Mouse (Mus musculus) layer of hippocampus, adult 8-10 months (tissue): Measurements from ENCODE around the gene Sppl3. TPM values are rescaled to one million over a fixed set of nuclear protein-coding genes. Genes with fewer than 3 reads are reported as not detected.
"Not testable (repeated sequence)": the region's sequence is repeated elsewhere in the genome, so short reads cannot be mapped to it uniquely, and the experiment has no call there.

Experiments
- DNase-seq, 2 experiments: peaks; one replicate each; pipeline ENCODE4 v3.0.0; 2022; ENCODE audit warnings: low spot score in 2 of 2
- total RNA-seq, 4 experiments: library from RNA; stranded (reverse); gene quantifications; 2 replicates each; pipeline ENCODE4 v1.2.4; 2022

The Sppl3 gene
- total RNA-seq, 4 experiments from 2014 or later, result 71.6 to 80.6 (median 77.4) TPM

DNA sequence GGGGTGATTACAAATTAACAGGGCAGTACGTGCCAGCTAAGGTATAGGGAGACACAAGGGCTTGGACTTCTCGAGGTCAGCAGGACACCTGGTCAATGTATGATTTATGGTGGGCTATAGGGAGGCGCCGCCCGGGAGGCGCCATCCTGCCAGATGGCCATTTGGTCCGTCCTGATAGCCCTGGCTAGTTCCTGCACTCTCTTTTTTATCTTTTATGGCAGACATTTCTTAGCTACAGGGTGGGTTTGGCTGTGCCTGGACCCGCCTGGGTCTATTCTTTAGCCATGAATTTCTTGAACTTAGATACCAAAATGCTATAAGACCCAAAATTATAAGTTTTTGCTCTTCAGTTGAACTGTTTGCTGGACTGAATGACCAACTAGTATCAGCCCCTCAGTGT lies 62.4 kb downstream of the Sppl3 start:
- DNase-seq, result not testable (repeated sequence)

DNA sequence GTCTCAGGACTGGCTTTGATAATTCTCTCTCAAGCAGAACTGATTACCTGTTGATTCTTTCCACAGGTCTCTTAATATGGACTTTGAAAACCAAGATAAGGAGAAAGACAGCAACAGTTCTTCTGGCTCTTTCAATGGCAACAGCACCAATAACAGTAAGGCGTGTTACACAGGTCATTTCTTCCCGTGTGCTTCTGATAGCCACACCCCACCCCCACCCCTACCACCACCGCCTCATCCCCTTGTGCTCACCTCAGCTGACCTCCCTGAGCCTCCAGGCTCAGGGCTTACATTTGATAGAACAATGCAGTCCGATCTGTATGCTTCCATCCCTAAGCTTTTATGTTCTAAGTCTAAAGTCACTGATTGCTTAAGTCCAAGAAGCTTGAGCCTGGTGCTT lies 63.8 kb downstream of the Sppl3 start:
- no peak for DNase-seq

- DNase-seq, result peak in 1 of 2 experiments; percentile 55
Measured at GRCm38 (mm10) chr5:115076144-115076901, 65.4 kb downstream of the Sppl3 start.

GRCm38 (mm10) chr5:115081636-115082035 lies 70.7 kb downstream of the Sppl3 start:
- no peak for DNase-seq

DNA sequence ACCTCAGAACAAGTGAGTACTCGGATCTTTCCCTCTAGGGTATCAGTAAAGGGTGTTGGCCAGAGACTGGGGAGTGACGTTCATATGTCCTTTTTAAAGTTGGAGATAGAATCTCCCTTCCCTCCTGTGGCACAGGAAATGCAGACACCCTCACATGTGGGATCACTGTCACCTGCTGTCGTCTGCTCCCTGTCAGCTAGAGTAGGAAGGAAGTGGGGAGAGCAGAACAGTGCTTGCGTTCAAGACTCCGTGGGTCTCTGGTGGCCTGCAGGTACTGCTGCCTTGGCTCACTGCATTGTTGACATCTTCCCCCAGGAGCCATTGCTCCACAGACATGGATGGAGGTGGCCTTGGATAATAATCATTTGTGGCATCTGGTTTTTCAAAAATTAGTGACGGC lies 72.6 kb downstream of the Sppl3 start:
- no peak for DNase-seq

DNA sequence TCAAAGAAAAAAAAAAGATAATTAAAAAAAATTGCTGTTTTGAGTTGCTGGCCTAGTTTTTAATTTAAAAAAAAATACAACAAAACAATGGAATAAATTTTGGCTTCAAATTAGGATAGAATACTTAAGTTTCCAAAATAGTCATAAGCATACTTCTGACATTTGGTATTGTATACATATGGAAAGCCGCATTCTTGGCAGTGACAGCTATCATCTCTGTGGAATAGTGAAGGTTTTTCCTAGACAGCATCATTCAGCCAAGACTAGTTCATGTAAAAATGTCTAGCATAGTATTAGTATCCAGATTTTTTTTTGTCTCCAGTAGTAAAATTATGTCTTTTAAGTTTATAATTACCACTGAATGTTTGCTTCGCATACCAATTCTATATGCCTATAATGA lies 74.7 kb downstream of the Sppl3 start:
- no peak for DNase-seq

DNA sequence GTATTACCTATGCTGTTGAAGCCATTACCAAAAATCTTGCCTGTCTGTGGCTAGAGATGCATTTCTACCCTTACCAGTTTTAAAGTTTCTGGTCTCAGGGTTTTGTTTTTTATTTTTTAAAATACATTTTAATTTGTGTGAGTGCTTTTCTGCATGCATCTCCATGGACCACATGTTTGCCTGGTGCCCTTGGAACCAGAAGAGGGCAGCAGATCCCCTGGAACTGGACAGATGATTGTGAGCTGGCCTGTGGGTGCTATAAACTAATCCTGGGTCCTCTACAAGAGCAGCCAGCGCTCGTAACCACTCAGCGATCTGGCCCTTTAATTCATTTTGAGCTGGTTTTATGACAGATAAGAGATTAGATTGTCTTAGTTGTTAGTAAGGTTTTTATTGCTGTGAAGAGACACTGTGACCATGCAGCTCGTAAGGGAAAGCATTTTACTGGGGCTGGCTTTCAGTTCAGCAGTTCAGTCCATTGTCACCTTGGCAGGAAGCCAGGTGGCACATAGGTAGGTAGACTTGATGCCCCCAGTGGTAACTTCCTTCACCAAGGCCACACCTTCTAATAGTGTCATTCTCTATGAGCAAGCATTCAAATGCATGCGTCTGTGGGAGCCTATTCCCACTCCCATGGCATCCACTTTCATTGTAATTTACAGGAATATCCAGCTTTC lies 78.8 kb downstream of the Sppl3 start:
- no peak for DNase-seq

- DNase-seq, result no peak
Measured at GRCm38 (mm10) chr5:115091015-115091414, 80.1 kb downstream of the Sppl3 start.

DNA sequence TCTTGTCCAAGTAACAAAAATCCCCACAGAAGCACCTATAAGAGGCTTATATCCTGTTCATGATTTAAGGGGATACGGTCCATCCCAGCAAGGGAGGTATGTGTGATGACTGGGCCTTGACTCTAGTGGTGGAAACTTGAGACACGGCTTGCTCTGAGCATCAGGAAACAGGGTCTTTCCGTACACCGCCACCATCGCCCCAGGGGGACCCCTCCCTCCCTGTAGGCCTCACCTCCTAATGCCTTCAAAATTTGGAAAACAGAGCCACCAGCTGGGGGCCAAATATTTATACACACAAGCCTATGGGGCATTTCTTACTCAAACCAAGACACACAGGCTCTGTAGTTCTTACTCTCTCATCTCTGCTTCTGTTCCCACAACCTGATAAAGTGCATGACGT lies 80.8 kb downstream of the Sppl3 start:
- DNase-seq, result no peak

GRCm38 (mm10) chr5:115098195-115098594 lies 87.3 kb downstream of the Sppl3 start, which contains the start of gene Gm10401:
Gm10401 (minus strand) TSS chr5:115098295.
- DNase-seq, result no peak

DNA sequence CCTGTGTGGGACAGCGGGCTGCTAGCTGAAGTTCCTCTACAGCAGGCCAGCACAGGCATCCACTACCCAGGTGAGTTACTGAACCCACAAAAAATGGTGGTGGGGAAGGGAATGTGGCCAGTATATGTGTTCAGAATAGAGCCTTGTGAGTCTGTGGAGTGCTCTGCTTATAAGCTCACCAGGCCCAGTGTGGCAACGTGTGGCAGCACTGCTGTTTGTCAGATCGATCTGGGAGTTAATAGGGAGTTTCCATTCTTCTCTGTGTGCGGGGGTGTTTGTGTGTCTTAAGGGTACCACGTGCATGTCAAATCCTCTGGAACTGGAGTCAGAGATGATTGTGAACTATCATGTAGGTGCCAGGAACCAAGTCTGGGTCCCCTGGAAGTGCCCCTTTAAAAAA lies 88.6 kb downstream of the Sppl3 start:
- DNase-seq, result no peak

DNA sequence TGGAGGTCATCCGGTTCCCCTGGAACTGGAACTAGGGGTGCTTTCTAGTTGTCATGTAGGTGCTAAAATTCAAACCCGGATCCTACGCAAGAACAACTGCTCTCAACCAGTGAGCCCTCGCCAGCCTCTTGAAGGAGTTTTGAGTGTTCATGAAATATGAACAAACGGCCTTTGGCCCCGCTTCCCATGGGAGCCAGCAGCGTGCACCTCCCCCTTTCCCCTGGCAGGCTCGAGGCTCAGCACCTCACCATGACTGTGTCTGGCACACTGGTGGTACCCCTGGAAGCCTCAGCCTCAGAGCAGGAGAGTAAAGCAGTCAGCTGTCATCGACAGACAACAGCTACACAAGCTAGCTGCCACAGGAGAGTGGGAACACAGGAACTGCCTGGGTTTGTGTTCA lies 89.1 kb downstream of the Sppl3 start:
- no peak for DNase-seq

DNA sequence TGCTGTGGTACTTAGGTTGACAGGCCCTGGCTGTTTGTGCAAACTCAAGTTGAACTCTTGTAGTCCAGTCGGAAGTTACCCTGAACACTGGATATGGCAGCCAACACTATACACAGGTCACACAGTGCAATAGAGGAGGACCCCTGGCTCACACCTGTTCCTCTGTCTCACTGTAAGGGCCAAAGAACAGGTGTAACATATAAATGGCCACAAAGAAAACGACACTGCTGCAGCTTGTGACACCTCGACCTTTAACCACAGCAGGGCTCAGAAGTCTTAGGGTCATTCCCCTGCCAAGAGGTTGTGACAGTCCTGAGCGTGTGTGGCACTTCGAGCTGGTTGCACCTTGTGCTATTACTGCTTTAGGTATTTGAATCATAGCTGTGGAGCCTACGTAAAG lies 89.5 kb downstream of the Sppl3 start:
- no peak for DNase-seq

DNA sequence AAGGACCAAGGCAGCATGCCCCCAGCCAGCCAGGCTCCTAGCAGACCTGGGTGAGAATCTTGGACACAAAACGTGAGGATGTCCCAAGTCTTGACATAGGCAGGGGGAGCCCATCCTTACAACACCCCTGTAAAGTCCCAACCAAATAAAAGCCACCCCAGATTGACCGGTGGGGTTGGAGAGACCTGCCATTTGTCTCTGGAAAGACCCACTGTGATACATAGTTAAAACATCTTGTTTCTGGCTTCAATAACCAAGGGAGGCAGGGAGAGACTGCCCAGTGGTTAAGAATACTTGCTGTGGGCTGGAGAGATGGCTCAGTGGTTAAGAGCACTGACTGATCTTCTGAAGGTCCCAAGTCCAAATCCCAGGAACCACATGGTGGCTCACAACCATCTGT lies 91.3 kb downstream of the Sppl3 start:
- no peak for DNase-seq

DNA sequence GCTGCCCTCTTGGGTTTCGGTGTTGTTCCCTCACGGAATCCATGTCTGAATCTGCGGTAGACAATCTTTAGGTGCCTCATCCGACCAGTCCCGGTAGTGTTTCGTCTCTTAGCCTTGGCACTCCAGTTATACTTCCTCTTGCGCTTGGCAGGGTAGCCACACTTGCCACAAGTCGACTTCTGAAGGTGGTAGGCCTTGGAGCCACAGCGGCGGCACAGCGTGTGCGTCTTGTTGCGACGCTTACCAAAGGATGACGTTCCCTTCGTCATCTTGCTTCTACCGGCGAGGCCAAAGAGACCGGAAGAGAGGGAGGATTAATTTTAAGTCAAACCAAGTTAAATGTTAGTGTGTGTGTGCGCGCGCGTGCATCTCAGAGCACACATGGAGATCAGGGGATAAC lies 92.3 kb downstream of the Sppl3 start:
- not testable (repeated sequence) for DNase-seq

DNA sequence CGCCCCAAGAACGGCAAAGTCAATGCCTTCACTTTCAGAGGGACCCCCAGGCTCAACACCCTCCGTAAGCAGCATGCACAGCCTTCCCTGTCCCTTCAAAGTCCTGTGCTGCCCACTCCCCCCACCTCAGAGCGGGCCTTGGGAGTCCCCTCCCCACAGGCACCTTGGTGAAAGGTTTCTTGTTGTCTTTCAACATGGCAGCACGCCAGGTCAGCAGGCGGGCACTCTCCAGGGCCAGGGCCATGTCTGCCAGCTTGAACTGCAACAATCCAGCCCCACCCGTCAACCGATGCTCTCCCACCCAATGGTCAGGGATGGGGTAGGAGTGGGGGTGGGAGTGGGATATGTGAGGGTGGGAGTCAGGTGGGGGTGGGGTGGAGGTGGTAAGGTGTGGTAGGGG lies 100.2 kb downstream of the Sppl3 start:
- DNase-seq, result no peak

- no peak for DNase-seq
Measured at GRCm38 (mm10) chr5:115113244-115113643, 102.3 kb downstream of the Sppl3 start.

DNA sequence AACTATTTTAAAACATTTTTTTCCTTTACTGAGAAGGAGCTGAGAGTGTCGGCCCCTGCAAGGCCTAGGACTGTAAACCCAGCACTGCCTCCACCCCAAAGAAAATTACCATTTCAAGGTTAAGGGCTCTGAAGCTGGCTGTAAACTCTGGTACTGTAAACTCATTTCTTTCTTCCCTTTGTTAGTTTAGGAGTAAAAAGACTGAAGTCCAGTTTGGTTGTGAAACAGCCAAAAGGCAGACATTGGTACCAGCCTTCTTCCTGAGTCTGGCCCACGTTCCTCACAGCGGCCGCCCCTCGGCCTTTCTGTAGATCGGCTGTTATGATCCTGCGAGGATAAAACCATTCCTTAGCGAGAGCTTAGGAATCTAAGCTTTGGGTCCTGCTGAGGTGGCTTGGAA lies 103.6 kb downstream of the Sppl3 start:
- DNase-seq, result no peak

- no peak for DNase-seq
Measured at GRCm38 (mm10) chr5:115116426-115116825, 105.5 kb downstream of the Sppl3 start.

DNA sequence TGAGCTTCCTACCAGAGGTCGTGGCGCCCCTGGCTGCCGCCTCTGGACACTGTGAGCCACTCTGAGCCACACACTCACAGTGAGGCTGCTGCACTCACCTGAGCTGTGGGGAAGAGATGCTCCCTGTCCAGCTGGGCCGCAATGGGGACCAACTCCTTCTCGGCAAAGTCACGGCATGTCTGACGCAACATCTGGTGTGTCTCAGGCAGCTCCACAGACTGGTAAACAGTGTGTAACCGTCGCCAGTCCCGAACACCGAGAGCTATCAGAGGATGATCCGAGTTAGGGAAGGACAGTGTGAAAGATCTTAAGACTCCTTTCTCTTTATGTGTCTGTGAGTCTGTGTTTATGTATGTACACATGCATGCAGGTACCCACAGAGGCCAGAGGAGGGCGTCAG lies 106.5 kb downstream of the Sppl3 start:
- no peak for DNase-seq

- peak in 1 of 2 experiments; percentile 63 for DNase-seq
Measured at GRCm38 (mm10) chr5:115118961-115119570, 108.1 kb downstream of the Sppl3 start, which contains the start of gene Acads. Acads (minus strand) TSS chr5:115119346.

DNA sequence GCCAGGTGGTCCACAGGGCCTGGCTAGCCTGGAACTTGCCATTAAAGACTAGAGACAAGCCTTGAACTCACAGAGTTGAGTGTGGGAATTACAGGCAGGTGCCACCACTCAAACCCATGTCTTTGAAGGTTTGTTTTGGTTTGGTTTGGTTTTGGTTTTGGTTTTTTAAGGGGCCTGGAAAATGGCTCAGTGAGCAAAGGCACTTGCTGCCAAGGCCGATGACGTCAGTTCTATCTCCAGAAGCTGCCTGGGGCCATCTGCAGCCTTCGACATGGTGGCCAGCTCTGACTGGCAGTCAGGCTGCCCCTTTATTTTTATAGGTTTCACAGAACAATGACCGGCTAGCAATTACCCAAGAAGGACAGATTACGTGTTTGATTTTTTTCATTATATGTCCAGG lies 110.0 kb downstream of the Sppl3 start:
- no peak for DNase-seq
